Mouse (Mus musculus) lung, adult 2 months (tissue): ENCODE data around the gene Lin52.

ENCODE experiments used
- CTCF ChIP-seq: fragments of 200-500 bp; IDR thresholded peaks from 2 replicates; pipeline ENCODE4 v1.5.1; 2011; ENCODE audit warnings: mild to moderate bottlenecking, low read length, control low read depth; ENCODE audit not compliant: insufficient read depth
- POLR2A ChIP-seq: fragments of 200-500 bp; IDR thresholded peaks from 2 replicates; pipeline ENCODE4 v1.6.1; 2011; ENCODE audit warnings: low read depth, mild to moderate bottlenecking, control low read depth, low read length, borderline replicate concordance; ENCODE audit errors: extremely low read depth

DNA sequence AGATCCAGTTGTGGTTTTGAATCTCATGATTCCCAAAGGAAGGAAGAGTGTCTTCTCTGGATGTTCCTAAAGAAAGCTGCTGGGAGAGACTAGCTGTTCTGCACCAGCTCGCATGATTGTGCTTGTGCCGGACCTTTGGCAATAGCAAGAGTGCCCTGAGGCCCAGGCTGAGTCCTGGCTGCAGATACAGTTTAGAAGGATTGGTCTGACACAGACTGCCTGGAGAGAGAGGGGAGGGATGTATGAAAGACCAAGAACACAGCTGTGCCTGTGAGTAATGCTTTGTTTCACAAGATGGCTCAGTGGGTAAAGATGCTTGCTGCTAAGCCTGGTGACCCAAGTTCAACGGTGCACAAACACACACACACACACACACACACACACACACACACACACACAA is 11.6 kb downstream of the Lin52 start:
- TF ChIP-seq CTCF (no peak), POLR2A (no peak)
